Mouse (Mus musculus) C2C12 (cell line): ENCODE data around the gene 2810459M11Rik. TPM values are rescaled to one million over a fixed set of nuclear protein-coding genes. Genes with fewer than 3 reads are reported as not detected.

Source experiments
- H3K27me3 ChIP-seq: one replicate; pipeline ENCODE4 v1.6.1; 2011; ENCODE audit not compliant: control insufficient read depth, insufficient read depth, insufficient read length
- H3K36me3 ChIP-seq: one replicate; pipeline ENCODE4 v1.6.1; 2011; ENCODE audit not compliant: control insufficient read depth, insufficient read depth
- H3K4me3 ChIP-seq: one replicate; pipeline ENCODE4 v1.5.1; 2011; ENCODE audit warnings: mild to moderate bottlenecking, control low read depth; ENCODE audit not compliant: poor library complexity, insufficient read depth, severe bottlenecking
- H3K79me2 ChIP-seq: one replicate; pipeline ENCODE4 v1.6.1; 2011; ENCODE audit not compliant: control insufficient read depth, insufficient read depth
- H3K79me3 ChIP-seq: one replicate; pipeline ENCODE4 v1.6.1; 2011; ENCODE audit warnings: low read depth, control low read depth
- H3ac ChIP-seq: one replicate; pipeline ENCODE3; 2011; ENCODE audit warnings: low read depth; ENCODE audit not compliant: control insufficient read depth, insufficient read length
- CEBPB ChIP-seq: IDR thresholded peaks from one replicate; pipeline ENCODE4 v1.6.1; 2011; ENCODE audit warnings: low read depth, mild to moderate bottlenecking, control low read depth, moderate library complexity
- CTCF ChIP-seq: IDR thresholded peaks from one replicate; pipeline ENCODE4 v1.5.1; 2011; ENCODE audit not compliant: control insufficient read depth, insufficient read depth, insufficient read length
- FOSL1 ChIP-seq: IDR thresholded peaks from one replicate; pipeline ENCODE4 v1.8.0; 2011; ENCODE audit warnings: mild to moderate bottlenecking, low read length; ENCODE audit not compliant: poor library complexity, insufficient read depth, severe bottlenecking
- MAX ChIP-seq: IDR thresholded peaks from one replicate; pipeline ENCODE4 v1.6.1; 2011; ENCODE audit warnings: mild to moderate bottlenecking, control low read depth
- MYOD1 ChIP-seq: IDR thresholded peaks from one replicate; pipeline ENCODE4 v1.6.1; 2011; ENCODE audit warnings: low read depth; ENCODE audit not compliant: control insufficient read depth, insufficient read length
- MYOG ChIP-seq: IDR thresholded peaks from one replicate; pipeline ENCODE4 v1.6.1; 2011; ENCODE audit not compliant: control insufficient read depth, insufficient read length; ENCODE audit errors: extremely low read depth
- USF1 ChIP-seq: IDR thresholded peaks from one replicate; pipeline ENCODE4 v1.6.1; 2011; ENCODE audit warnings: low read depth, mild to moderate bottlenecking, control low read depth, moderate library complexity
- long read RNA-seq, 2 experiments: library from polyadenylated mRNA; unstranded; transcript quantifications; one replicate each; pipeline ENCODE4 v2.0.0; 2019 to 2020
- polyA plus RNA-seq: library from polyadenylated mRNA; unstranded; fragments of >200 nt; fragmentation: generic; extraction: Trizol; gene quantifications from one replicate; pipeline ENCODE4 v1.2.1, GENCODE M21; 2012; ENCODE audit warnings: missing spikeins

The 2810459M11Rik gene
- not detected for polyA plus RNA-seq
- long read RNA-seq, experiment 1 = 0 reads
- long read RNA-seq, experiment 2 = 0 reads

DNA sequence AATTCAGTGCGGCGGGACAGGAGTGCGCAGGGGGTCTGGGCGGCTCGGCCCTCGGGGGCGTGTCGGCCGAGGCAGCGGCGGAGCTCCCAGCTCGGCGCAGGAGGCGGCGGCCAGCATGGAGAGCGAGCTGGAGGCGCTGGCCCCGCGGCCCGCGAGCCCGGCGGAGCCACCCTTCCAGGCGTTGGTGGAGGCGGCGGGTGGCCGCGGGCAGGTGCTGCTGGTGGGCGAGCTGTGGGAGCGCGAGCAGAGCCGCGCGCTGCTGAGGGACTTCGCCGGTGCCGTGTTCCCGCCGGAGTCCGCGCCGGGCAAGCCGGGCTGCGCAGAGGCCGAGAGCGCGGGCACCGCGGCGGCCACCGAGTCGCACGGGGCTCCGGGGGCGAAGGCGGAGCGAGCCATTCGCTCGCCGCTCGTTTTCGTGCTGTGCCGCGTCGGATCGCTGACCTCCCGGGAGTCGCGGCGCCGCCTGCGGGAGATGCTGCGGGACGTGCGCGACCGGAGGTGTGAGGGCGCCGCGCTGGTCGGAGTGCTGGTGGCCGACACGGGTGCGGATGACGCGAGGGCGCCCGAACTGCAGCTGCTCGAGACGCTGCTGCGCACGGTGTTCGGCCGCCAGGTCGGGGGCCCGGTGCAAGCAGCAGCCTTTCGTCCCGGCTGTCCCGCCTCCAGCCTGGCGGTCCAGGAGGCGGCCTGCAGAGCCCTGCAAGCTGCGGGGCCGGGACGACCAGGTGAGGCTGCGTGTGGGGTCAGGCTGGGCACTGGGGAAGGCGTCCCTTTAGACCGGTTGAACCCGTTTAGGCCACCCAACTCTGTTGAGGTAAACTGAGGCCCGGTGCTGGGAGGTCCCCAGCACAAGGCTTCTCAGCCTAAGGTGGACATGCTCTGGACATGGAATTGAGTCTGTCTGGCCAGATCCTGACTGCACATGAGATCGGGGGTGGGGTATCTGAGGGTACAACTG is at the start of gene 2810459M11Rik:
Gene 2810459M11Rik, plus strand, starts transcription at position 16 of the 958 bp plus-strand sequence.
- peaks cover 38% of the 10 kb centered on the region for H3K27me3 ChIP-seq
- TF ChIP-seq MAX (no peak), USF1 (no peak), MYOG (no peak), CEBPB (no peak), FOSL1 (no peak), CTCF (no peak), MYOD1 (no peak)
- H3K79me3 ChIP-seq = no peaks in the 10 kb centered on the region
- no peak within 1 kb of the TSS for H3K4me3 ChIP-seq
- H3K79me2 ChIP-seq = no peaks in the 10 kb centered on the region
- H3K36me3 ChIP-seq = no peaks in the 10 kb centered on the region
- no peak within 1 kb of the TSS for H3ac ChIP-seq

GRCm38 (mm10) chr1:85997221-85997620 is 48.4 kb upstream of the 2810459M11Rik start:
- H3K79me3 ChIP-seq = no peaks in the 10 kb centered on the region
- no peaks in the 10 kb centered on the region for H3K36me3 ChIP-seq
- H3ac ChIP-seq = no peak overlapping the region
- no peak for TF ChIP-seq MYOG
- no peak for TF ChIP-seq CEBPB
- TF ChIP-seq MAX = no peak
- TF ChIP-seq USF1 = no peak
- TF ChIP-seq FOSL1 = no peak
- TF ChIP-seq MYOD1 = no peak
- TF ChIP-seq CTCF = no peak
- H3K79me2 ChIP-seq = no peaks in the 10 kb centered on the region
- H3K27me3 ChIP-seq = peaks cover 21% of the 10 kb centered on the region
- no peak overlapping the region for H3K4me3 ChIP-seq

DNA sequence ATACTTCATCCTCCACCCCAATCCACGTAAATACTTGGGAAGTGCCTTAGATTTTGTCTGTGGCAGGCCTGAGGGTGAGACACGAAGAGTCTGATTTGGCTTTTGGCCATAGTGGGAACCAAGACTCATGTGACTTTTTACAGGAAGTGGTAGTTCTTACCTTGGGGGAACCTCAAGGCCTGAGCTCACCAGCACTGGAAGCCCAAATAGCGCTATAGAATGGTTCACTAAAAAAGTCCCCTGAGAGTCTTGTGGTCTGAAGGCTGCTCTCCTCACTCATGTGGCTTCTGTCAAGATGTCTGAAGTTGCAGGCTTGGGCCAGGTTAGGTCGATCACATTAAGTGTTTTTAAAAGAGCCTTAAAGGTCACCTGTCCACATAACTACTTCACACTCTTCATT is 47.7 kb upstream of the 2810459M11Rik start:
- Histone ChIP-seq H3K79me3 (no peaks in the 10 kb centered on the region), H3K36me3 (no peaks in the 10 kb centered on the region), H3K79me2 (no peaks in the 10 kb centered on the region), H3K27me3 (peaks cover 25% of the 10 kb centered on the region), H3K4me3 (no peak overlapping the region), H3ac (no peak overlapping the region)
- TF ChIP-seq CEBPB (no peak), FOSL1 (no peak), MYOD1 (no peak), MYOG (no peak), MAX (no peak), USF1 (no peak), CTCF (no peak)

DNA sequence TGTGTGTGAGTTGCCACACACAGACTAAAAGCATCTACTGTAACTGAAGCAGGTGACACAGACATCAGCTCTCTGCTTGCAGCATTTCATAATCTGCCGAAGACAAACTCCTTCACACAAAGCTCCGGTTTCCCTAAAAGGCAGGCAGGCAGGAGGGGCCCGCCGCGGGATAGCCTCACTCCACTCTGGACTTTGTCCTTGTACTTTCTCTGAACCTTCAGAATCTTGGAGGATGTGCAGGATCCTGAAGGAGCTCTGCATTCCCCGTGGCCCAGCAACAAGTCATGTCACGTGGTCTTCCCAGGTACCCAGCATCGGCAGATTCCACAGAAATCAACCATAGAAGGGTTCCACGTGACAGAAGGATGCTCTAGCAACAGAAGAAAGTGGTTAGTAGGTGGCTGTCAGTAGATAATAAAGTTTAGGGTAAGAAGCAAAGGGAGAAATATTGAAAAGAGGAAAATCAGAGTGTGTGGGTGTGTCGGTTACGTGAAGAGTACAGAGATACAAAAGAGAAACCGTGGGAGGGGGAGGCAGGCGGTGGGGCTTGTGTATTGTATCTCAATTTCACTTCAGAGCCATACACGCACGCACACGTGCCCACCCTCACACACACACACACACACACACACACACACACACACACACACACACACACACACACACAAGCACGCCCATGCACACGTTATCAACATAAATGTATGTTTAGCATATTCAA is 45.7 kb upstream of the 2810459M11Rik start:
- Histone ChIP-seq H3ac (no peak overlapping the region), H3K79me2 (no peaks in the 10 kb centered on the region), H3K27me3 (peaks cover 25% of the 10 kb centered on the region), H3K4me3 (no peak overlapping the region), H3K79me3 (no peaks in the 10 kb centered on the region), H3K36me3 (no peaks in the 10 kb centered on the region)
- no peak for TF ChIP-seq CTCF
- TF ChIP-seq MYOG = no peak
- TF ChIP-seq MAX = no peak

- H3K4me3 ChIP-seq = no peak overlapping the region
- H3K36me3 ChIP-seq = no peaks in the 10 kb centered on the region
- no peak overlapping the region for H3ac ChIP-seq
- H3K79me2 ChIP-seq = no peaks in the 10 kb centered on the region
- H3K27me3 ChIP-seq = peaks cover 14% of the 10 kb centered on the region
- TF ChIP-seq FOSL1 = no peak
- no peak for TF ChIP-seq MAX
- TF ChIP-seq CTCF = no peak
- TF ChIP-seq CEBPB = no peak
- no peak for TF ChIP-seq MYOG
- TF ChIP-seq MYOD1 = no peak
- TF ChIP-seq USF1 = no peak
- no peaks in the 10 kb centered on the region for H3K79me3 ChIP-seq
Observed at GRCm38 (mm10) chr1:86005540-86005939, 40.1 kb upstream of the 2810459M11Rik start.
